8 mouse cellular contexts compared by ENCODE assay signal in the genomic region with DNA sequence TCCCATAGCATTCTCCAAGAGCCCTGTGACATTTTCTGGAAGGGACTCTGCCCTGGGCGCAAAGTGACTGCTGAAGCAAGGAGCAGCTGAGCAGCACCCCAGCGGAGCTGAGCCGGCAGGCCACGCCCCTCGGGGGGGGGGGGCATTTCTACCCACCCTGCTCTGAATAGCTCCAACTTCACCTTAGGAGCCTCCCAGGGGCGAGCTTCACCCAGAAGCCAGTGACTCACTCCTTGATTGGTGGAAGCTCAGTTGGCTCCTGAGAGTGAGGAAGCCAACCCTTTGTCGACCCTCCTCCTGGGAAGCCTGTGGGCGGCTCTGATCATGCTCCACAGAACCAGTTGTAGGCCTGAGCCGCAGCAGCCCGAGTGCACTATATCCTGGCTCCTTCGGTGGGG. TPM values are rescaled to one million over a fixed set of nuclear protein-coding genes. Genes with fewer than 3 reads are reported as not detected.
A peak's percentile ranks its signal among the peaks of the same experiment; 100 is the strongest.
DNase-seq lines count a peak whose midpoint lies in the region; ATAC-seq and TF ChIP-seq lines count a peak whose summit lies in the region.

No protein-coding gene starts in this region.

- no peak overlapping the region for H3K27ac ChIP-seq in hindbrain, embryonic 13.5 days
- H3K27ac ChIP-seq in hindbrain, embryonic 14.5 days = no peak overlapping the region
- no peak overlapping the region for H3K27ac ChIP-seq in embryonic facial prominence, embryonic 13.5 days
- peak overlapping the region; percentile 98 for H3K27ac ChIP-seq in small intestine, adult 2 months (ENCODE audit: insufficient read depth, low read depth, low read length)

- H3K36me3 ChIP-seq in hindbrain, embryonic 13.5 days = peaks cover 11% of the 10 kb centered on the region; the same call in 1 of the 2 replicates
- H3K36me3 ChIP-seq in hindbrain, embryonic 14.5 days (replicated peaks; ENCODE audit: control insufficient read depth, insufficient read depth) = no peaks in the 10 kb centered on the region
- H3K36me3 ChIP-seq in embryonic facial prominence, embryonic 13.5 days = no peaks in the 10 kb centered on the region
- H3K36me3 ChIP-seq in small intestine, adult 2 months (ENCODE audit: control insufficient read depth, insufficient read depth, low read length) = peaks cover 10% of the 10 kb centered on the region

- H3K9me3 ChIP-seq in hindbrain, embryonic 13.5 days = no peaks in the 10 kb centered on the region
- no peaks in the 10 kb centered on the region for H3K9me3 ChIP-seq in hindbrain, embryonic 14.5 days (ENCODE audit: control insufficient read depth, low read length)
- H3K9me3 ChIP-seq in embryonic facial prominence, embryonic 13.5 days = no peaks in the 10 kb centered on the region

- WGBS in hindbrain, embryonic 13.5 days = 11% methylated on average over 11 of the region's 11 CpGs
- 9% methylated on average over 11 of the region's 11 CpGs for WGBS in hindbrain, embryonic 14.5 days
- WGBS in embryonic facial prominence, embryonic 13.5 days = 7% methylated on average over 11 of the region's 11 CpGs
- WGBS in small intestine, adult 2 months = 12% methylated on average over 11 of the region's 11 CpGs

- no peak for DNase-seq in hindbrain, embryonic 14.5 days (ENCODE audit: low spot score)
- DNase-seq in kidney, postnatal 14 days = peak; percentile 88
- DNase-seq in cerebellum, adult 11-12 months = no peak
- DNase-seq in cerebellum, adult 11 months = no peak
- DNase-seq in ovary, adult 18-20 months (ENCODE audit: low spot score) = no peak

- H3K9ac ChIP-seq in hindbrain, embryonic 13.5 days = peak overlapping the region; percentile 29; the same call in 1 of the 2 replicates
- H3K9ac ChIP-seq in hindbrain, embryonic 14.5 days = no peak overlapping the region
- peak overlapping the region; percentile 12 for H3K9ac ChIP-seq in embryonic facial prominence, embryonic 13.5 days

- ATAC-seq in hindbrain, embryonic 13.5 days (ENCODE audit: low FRiP score) = no peak; the same call in 1 of the 2 replicates
- no peak for ATAC-seq in hindbrain, embryonic 14.5 days (ENCODE audit: low FRiP score)
- ATAC-seq in embryonic facial prominence, embryonic 13.5 days (ENCODE audit: insufficient number of reproducible peaks, insufficient read depth, low FRiP score, low TSS enrichment, low read depth) = peak; percentile 11; the same call in 1 of the 2 replicates

- peak; percentile 27; the same call in 1 of the 2 replicates for TF ChIP-seq POLR2A in small intestine, adult 2 months (IDR thresholded peaks at IDR 0.05; ENCODE audit: low read depth, low read length)

- no peak overlapping the region for H3K4me2 ChIP-seq in hindbrain, embryonic 13.5 days
- H3K4me2 ChIP-seq in hindbrain, embryonic 14.5 days (replicated peaks) = no peak overlapping the region
- peak overlapping the region; percentile 37 for H3K4me2 ChIP-seq in embryonic facial prominence, embryonic 13.5 days

- no peak overlapping the region for H3K4me3 ChIP-seq in hindbrain, embryonic 13.5 days
- no peak overlapping the region for H3K4me3 ChIP-seq in hindbrain, embryonic 14.5 days (replicated peaks; ENCODE audit: low read length)
- H3K4me3 ChIP-seq in embryonic facial prominence, embryonic 13.5 days = no peak overlapping the region
- peak overlapping the region; percentile 10; the same call in 1 of the 2 replicates for H3K4me3 ChIP-seq in small intestine, adult 2 months (ENCODE audit: low read depth, low read length)

- H3K27me3 ChIP-seq in hindbrain, embryonic 13.5 days = no peaks in the 10 kb centered on the region
- no peaks in the 10 kb centered on the region for H3K27me3 ChIP-seq in hindbrain, embryonic 14.5 days (ENCODE audit: control insufficient read depth, insufficient read depth, low read length)
- no peaks in the 10 kb centered on the region for H3K27me3 ChIP-seq in embryonic facial prominence, embryonic 13.5 days
- H3K27me3 ChIP-seq in small intestine, adult 2 months (ENCODE audit: control insufficient read depth, insufficient read depth, low read length) = no peaks in the 10 kb centered on the region

- peaks cover 19% of the 10 kb centered on the region for H3K4me1 ChIP-seq in hindbrain, embryonic 13.5 days (replicated peaks)
- H3K4me1 ChIP-seq in hindbrain, embryonic 14.5 days (replicated peaks; ENCODE audit: control insufficient read depth, insufficient read depth, low read length) = 0 out of 2 replicates have a peak, but pooled peaks cover 13% of the 10 kb centered on the region
- peaks cover 30% of the 10 kb centered on the region for H3K4me1 ChIP-seq in embryonic facial prominence, embryonic 13.5 days
- H3K4me1 ChIP-seq in small intestine, adult 2 months (ENCODE audit: control insufficient read depth, insufficient read depth, insufficient read length, low read length) = peaks cover 61% of the 10 kb centered on the region

- TF ChIP-seq CTCF in small intestine, adult 2 months (IDR thresholded peaks at IDR 0.05; ENCODE audit: extremely low read depth, insufficient read length, insufficient replicate concordance, low read depth, low read length) = no peak

RNA-seq across cellular contexts. Expression of a gene that starts 10.0 kb away (rescaled TPM):
- 15.0 and 15.8 TPM in 2 replicates for polyA plus RNA-seq in hindbrain, embryonic 13.5 days (2015; fragmentation: Nextera tagmentation; extraction: Ambion mirVana)
- polyA plus RNA-seq in hindbrain, embryonic 14.5 days (2014; fragmentation: Nextera tagmentation; extraction: Ambion mirVana) = 32.6 and 42.0 TPM in 2 replicates
- polyA plus RNA-seq in embryonic facial prominence, embryonic 13.5 days (2015; fragmentation: Nextera tagmentation; extraction: Ambion mirVana) = 7.8 and 9.8 TPM in 2 replicates
- 55.9 and 160 TPM in 2 replicates for polyA plus RNA-seq in small intestine, adult 2 months (2012; rRNA removed)

RNA-seq across cellular contexts. Expression of a gene that starts 28.4 kb away (rescaled TPM):
- 0.43 TPM in 1 of 2 replicates, not detected in the other for polyA plus RNA-seq in hindbrain, embryonic 13.5 days (2015; fragmentation: Nextera tagmentation; extraction: Ambion mirVana)
- 0.46 and 1.3 TPM in 2 replicates for polyA plus RNA-seq in hindbrain, embryonic 14.5 days (2014; fragmentation: Nextera tagmentation; extraction: Ambion mirVana)
- polyA plus RNA-seq in embryonic facial prominence, embryonic 13.5 days (2015; fragmentation: Nextera tagmentation; extraction: Ambion mirVana) = not detected in 2 replicates
- 0.62 and 0.94 TPM in 2 replicates for polyA plus RNA-seq in small intestine, adult 2 months (2012; rRNA removed)

RNA-seq across cellular contexts. Expression of a gene that starts 36.4 kb away (rescaled TPM):
- polyA plus RNA-seq in hindbrain, embryonic 13.5 days (2015; fragmentation: Nextera tagmentation; extraction: Ambion mirVana) = not detected in 2 replicates
- not detected in 2 replicates for polyA plus RNA-seq in hindbrain, embryonic 14.5 days (2014; fragmentation: Nextera tagmentation; extraction: Ambion mirVana)
- not detected in 2 replicates for polyA plus RNA-seq in embryonic facial prominence, embryonic 13.5 days (2015; fragmentation: Nextera tagmentation; extraction: Ambion mirVana)
- 4.2 and 6.5 TPM in 2 replicates for polyA plus RNA-seq in small intestine, adult 2 months (2012; rRNA removed)

RNA-seq across cellular contexts. Expression of a gene that starts 56.3 kb away (rescaled TPM):
- 55.4 and 59.1 TPM in 2 replicates for polyA plus RNA-seq in hindbrain, embryonic 13.5 days (2015; fragmentation: Nextera tagmentation; extraction: Ambion mirVana)
- 59.1 and 59.8 TPM in 2 replicates for polyA plus RNA-seq in hindbrain, embryonic 14.5 days (2014; fragmentation: Nextera tagmentation; extraction: Ambion mirVana)
- 61.8 and 65.9 TPM in 2 replicates for polyA plus RNA-seq in embryonic facial prominence, embryonic 13.5 days (2015; fragmentation: Nextera tagmentation; extraction: Ambion mirVana)
- polyA plus RNA-seq in small intestine, adult 2 months (2012; rRNA removed) = 154 and 238 TPM in 2 replicates

RNA-seq across cellular contexts. Expression of a gene that starts 56.3 kb away (rescaled TPM):
- 197 and 202 TPM in 2 replicates for polyA plus RNA-seq in hindbrain, embryonic 13.5 days (2015; fragmentation: Nextera tagmentation; extraction: Ambion mirVana)
- polyA plus RNA-seq in hindbrain, embryonic 14.5 days (2014; fragmentation: Nextera tagmentation; extraction: Ambion mirVana) = 151 and 171 TPM in 2 replicates
- 109 and 123 TPM in 2 replicates for polyA plus RNA-seq in embryonic facial prominence, embryonic 13.5 days (2015; fragmentation: Nextera tagmentation; extraction: Ambion mirVana)
- 16.7 and 32.0 TPM in 2 replicates for polyA plus RNA-seq in small intestine, adult 2 months (2012; rRNA removed)
